Mouse (Mus musculus): ENCODE measurements at regions not wholly inside any gene's neighbourhood (a gene's known extent, or its start where the extent isn't known, plus 50 kb on each side); places are given as distances from the start of the nearest gene placed in this dataset.
A peak's percentile ranks its signal among the peaks of the same experiment; 100 is the strongest.

- H3K27me3 ChIP-seq (ENCODE audit: insufficient read depth, low read length), result no peaks in the 10 kb centered on the region
- no peak for DNase-seq
- ATAC-seq, result no peak
- WGBS (ENCODE audit: insufficient replicate concordance), result 82% methylated on average over 3 of the region's 3 CpGs
- TF ChIP-seq CTCF (IDR thresholded peaks at IDR 0.05; ENCODE audit: low read depth) (no peak), EP300 (IDR thresholded peaks at IDR 0.05; ENCODE audit: low read depth) (no peak)
- H3K4me2 ChIP-seq (ENCODE audit: low read depth, low read length), result no peak overlapping the region
- no peaks in the 10 kb centered on the region for H3K4me1 ChIP-seq (ENCODE audit: insufficient read depth)
- no peak overlapping the region for H3K4me3 ChIP-seq (ENCODE audit: low read depth, low read length)
- no peak overlapping the region for H3K9ac ChIP-seq (replicated peaks)
- no peaks in the 10 kb centered on the region for H3K36me3 ChIP-seq (replicated peaks; ENCODE audit: insufficient read depth, low read length)
- no peaks in the 10 kb centered on the region for H3K9me3 ChIP-seq (ENCODE audit: low read length)
- no peak overlapping the region for H3K27ac ChIP-seq (ENCODE audit: low read depth)
Observed at GRCm38 (mm10) chr10:119106105-119106504, 133.8 kb downstream of the Cand1 start.

GRCm38 (mm10) chr10:119105279-119105881 is 134.5 kb downstream of the Cand1 start:
- H3K36me3 ChIP-seq (replicated peaks; ENCODE audit: insufficient read depth, low read length), result no peaks in the 10 kb centered on the region
- no peaks in the 10 kb centered on the region for H3K9me3 ChIP-seq (ENCODE audit: low read length)
- 72% methylated on average over 7 of the region's 7 CpGs for WGBS (ENCODE audit: insufficient replicate concordance)

GRCm38 (mm10) chr10:119100511-119100910 is 139.3 kb downstream of the Cand1 start:
- no peak overlapping the region for H3K27ac ChIP-seq (ENCODE audit: low read depth)
- WGBS (ENCODE audit: insufficient replicate concordance), result 31% methylated on average over 7 of the region's 7 CpGs
- ATAC-seq, result no peak
- no peak overlapping the region for H3K9ac ChIP-seq (replicated peaks)
- no peaks in the 10 kb centered on the region for H3K27me3 ChIP-seq (ENCODE audit: insufficient read depth, low read length)
- peak; percentile 56 for TF ChIP-seq CTCF (IDR thresholded peaks at IDR 0.05; ENCODE audit: low read depth)
- TF ChIP-seq EP300 (IDR thresholded peaks at IDR 0.05; ENCODE audit: low read depth), result no peak
- no peaks in the 10 kb centered on the region for H3K4me1 ChIP-seq (ENCODE audit: insufficient read depth)
- no peaks in the 10 kb centered on the region for H3K9me3 ChIP-seq (ENCODE audit: low read length)
- no peak overlapping the region for H3K4me3 ChIP-seq (ENCODE audit: low read depth, low read length)
- DNase-seq, result no peak
- no peak overlapping the region for H3K4me2 ChIP-seq (ENCODE audit: low read depth, low read length)
- no peaks in the 10 kb centered on the region for H3K36me3 ChIP-seq (replicated peaks; ENCODE audit: insufficient read depth, low read length)

More at GRCm38 (mm10) chr10:119105279-119105881, 134.5 kb downstream of the Cand1 start:
- Histone ChIP-seq H3K4me1 (ENCODE audit: insufficient read depth) (no peaks in the 10 kb centered on the region), H3K9ac (replicated peaks) (no peak overlapping the region), H3K4me3 (ENCODE audit: low read depth, low read length) (no peak overlapping the region), H3K27ac (ENCODE audit: low read depth) (no peak overlapping the region), H3K4me2 (ENCODE audit: low read depth, low read length) (no peak overlapping the region), H3K27me3 (ENCODE audit: insufficient read depth, low read length) (no peaks in the 10 kb centered on the region)
- TF ChIP-seq CTCF (IDR thresholded peaks at IDR 0.05; ENCODE audit: low read depth) (no peak), EP300 (IDR thresholded peaks at IDR 0.05; ENCODE audit: low read depth) (no peak)
- ATAC-seq, result no peak
- no peak for DNase-seq

DNA sequence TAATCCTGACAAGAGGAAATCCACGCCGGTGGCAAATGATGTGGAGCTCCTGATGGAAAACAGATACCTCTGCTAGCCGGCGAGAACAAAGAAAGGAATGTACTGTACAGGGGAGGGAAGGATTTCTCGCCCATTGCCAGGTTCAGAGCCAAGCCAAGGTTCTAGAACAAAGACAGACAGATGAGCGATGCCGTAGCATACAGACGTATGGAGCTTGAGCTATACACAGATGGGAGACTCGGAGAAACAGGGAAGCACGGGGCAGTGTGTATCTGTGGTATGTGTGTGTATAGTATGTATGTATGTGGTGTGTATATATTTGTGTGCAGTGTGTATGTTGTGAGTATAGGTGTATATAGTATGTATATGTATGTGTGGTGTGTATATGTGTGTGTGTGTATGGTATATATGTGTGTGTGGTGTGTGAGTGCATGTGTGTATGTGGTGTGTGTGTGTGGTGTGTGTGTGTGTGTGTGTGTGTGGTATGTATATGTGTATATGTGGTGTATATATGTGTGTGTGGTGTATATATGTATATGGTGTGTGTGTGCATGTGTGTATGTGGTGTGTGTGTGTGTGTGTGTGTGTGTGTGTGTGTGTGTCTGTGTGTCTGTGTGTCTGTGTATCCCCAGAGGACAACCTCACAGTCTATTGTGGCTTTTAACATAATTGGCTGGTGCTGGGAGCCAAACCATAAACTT is 140.6 kb downstream of the Cand1 start:
- H3K9me3 ChIP-seq (ENCODE audit: low read length), result no peaks in the 10 kb centered on the region
- TF ChIP-seq EP300 (IDR thresholded peaks at IDR 0.05; ENCODE audit: low read depth) (no peak), CTCF (IDR thresholded peaks at IDR 0.05; ENCODE audit: low read depth) (no peak)
- no peak overlapping the region for H3K9ac ChIP-seq (replicated peaks)
- no peak overlapping the region for H3K4me2 ChIP-seq (ENCODE audit: low read depth, low read length)
- no peaks in the 10 kb centered on the region for H3K4me1 ChIP-seq (ENCODE audit: insufficient read depth)
- no peak overlapping the region for H3K4me3 ChIP-seq (ENCODE audit: low read depth, low read length)
- DNase-seq (no peak), ATAC-seq (no peak)
- no peaks in the 10 kb centered on the region for H3K27me3 ChIP-seq (ENCODE audit: insufficient read depth, low read length)
- 75% methylated on average over 10 of the region's 10 CpGs for WGBS (ENCODE audit: insufficient replicate concordance)
- H3K27ac ChIP-seq (ENCODE audit: low read depth), result no peak overlapping the region
- no peaks in the 10 kb centered on the region for H3K36me3 ChIP-seq (replicated peaks; ENCODE audit: insufficient read depth, low read length)

DNA sequence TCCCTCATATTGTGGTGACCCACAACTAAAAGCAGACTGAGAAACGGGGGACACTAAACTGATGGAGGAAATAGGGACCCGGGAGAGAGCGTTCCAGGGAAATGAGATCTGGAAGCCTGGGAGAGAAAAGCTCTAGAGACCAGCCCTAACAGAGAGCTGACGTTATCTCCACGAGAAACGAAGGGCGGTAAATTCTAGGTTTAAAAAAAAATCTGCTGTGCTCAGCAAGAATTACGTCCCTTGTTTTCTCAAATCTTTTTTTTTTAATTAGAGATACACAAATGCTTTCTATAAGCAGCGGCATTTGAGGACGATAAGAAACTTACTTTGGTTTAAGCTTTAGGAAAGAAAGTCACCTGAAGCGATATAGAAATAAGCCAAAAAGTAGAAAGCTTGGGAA is 145.7 kb downstream of the Cand1 start:
- WGBS (ENCODE audit: insufficient replicate concordance), result 82% methylated on average over 11 of the region's 11 CpGs
- DNase-seq (no peak), ATAC-seq (no peak)
- no peak overlapping the region for H3K9ac ChIP-seq (replicated peaks)
- no peaks in the 10 kb centered on the region for H3K9me3 ChIP-seq (ENCODE audit: low read length)
- H3K4me1 ChIP-seq (ENCODE audit: insufficient read depth), result no peaks in the 10 kb centered on the region
- TF ChIP-seq CTCF (IDR thresholded peaks at IDR 0.05; ENCODE audit: low read depth), result no peak
- H3K4me3 ChIP-seq (ENCODE audit: low read depth, low read length), result no peak overlapping the region
- no peaks in the 10 kb centered on the region for H3K36me3 ChIP-seq (replicated peaks; ENCODE audit: insufficient read depth, low read length)
- no peak overlapping the region for H3K4me2 ChIP-seq (ENCODE audit: low read depth, low read length)
- no peaks in the 10 kb centered on the region for H3K27me3 ChIP-seq (ENCODE audit: insufficient read depth, low read length)
- no peak overlapping the region for H3K27ac ChIP-seq (ENCODE audit: low read depth)

GRCm38 (mm10) chr10:119087886-119088285 is 152.0 kb downstream of the Cand1 start:
- ATAC-seq (no peak), DNase-seq (peak; percentile 25)
- H3K36me3 ChIP-seq (replicated peaks; ENCODE audit: insufficient read depth, low read length), result no peaks in the 10 kb centered on the region
- no peak overlapping the region for H3K27ac ChIP-seq (ENCODE audit: low read depth)
- no peaks in the 10 kb centered on the region for H3K9me3 ChIP-seq (ENCODE audit: low read length)
- no peaks in the 10 kb centered on the region for H3K27me3 ChIP-seq (ENCODE audit: insufficient read depth, low read length)
- no peak overlapping the region for H3K4me3 ChIP-seq (ENCODE audit: low read depth, low read length)
- WGBS (ENCODE audit: insufficient replicate concordance), result 83% methylated on average over 4 of the region's 4 CpGs
- 0 out of 2 replicates have a peak, but pooled peaks cover 2% of the 10 kb centered on the region for H3K4me1 ChIP-seq (ENCODE audit: insufficient read depth)
- no peak overlapping the region for H3K4me2 ChIP-seq (ENCODE audit: low read depth, low read length)
- TF ChIP-seq CTCF (IDR thresholded peaks at IDR 0.05; ENCODE audit: low read depth) (no peak), EP300 (IDR thresholded peaks at IDR 0.05; ENCODE audit: low read depth) (no peak)
- H3K9ac ChIP-seq (replicated peaks), result no peak overlapping the region

Measured in liver, postnatal 0 days (tissue).